Comparison of ENCODE assay signal across 8 mouse cellular contexts in genomic region chr17:13683411-13684174, GRCm38 (mm10).
DNase-seq lines count a peak whose midpoint lies in the region; ATAC-seq and TF ChIP-seq lines count a peak whose summit lies in the region.

No protein-coding gene starts in this region.

- H3K4me2 ChIP-seq in lung, embryonic 14.5 days = peak overlapping the region; percentile 48
- no peak overlapping the region; the same call in 1 of the 2 replicates for H3K4me2 ChIP-seq in neural tube, embryonic 14.5 days (ENCODE audit: low read depth, low read length)

- H3K27ac ChIP-seq in lung, embryonic 14.5 days (ENCODE audit: low read depth) = peak overlapping the region; percentile 80
- H3K27ac ChIP-seq in neural tube, embryonic 14.5 days (ENCODE audit: low read depth, low read length) = peak overlapping the region; percentile 71

- H3K9ac ChIP-seq in lung, embryonic 14.5 days = peak overlapping the region; percentile 53
- peak overlapping the region; percentile 21; the same call in 1 of the 2 replicates for H3K9ac ChIP-seq in neural tube, embryonic 14.5 days (replicated peaks; ENCODE audit: low read depth, low read length)

- 19% methylated on average over 15 of the region's 15 CpGs for WGBS in lung, embryonic 14.5 days
- 12% methylated on average over 15 of the region's 15 CpGs for WGBS in neural tube, embryonic 14.5 days

- TF ChIP-seq CTCF in lung, embryonic 14.5 days (IDR thresholded peaks at IDR 0.05; ENCODE audit: low read depth) = no peak

- H3K4me1 ChIP-seq in lung, embryonic 14.5 days (ENCODE audit: insufficient read depth) = peaks cover 3% of the 10 kb centered on the region; the same call in 1 of the 2 replicates
- H3K4me1 ChIP-seq in neural tube, embryonic 14.5 days (ENCODE audit: control insufficient read depth, insufficient read depth, low read length) = no peaks in the 10 kb centered on the region

- no peaks in the 10 kb centered on the region for H3K27me3 ChIP-seq in lung, embryonic 14.5 days (ENCODE audit: insufficient read depth, low read length)
- no peaks in the 10 kb centered on the region for H3K27me3 ChIP-seq in neural tube, embryonic 14.5 days (ENCODE audit: control insufficient read depth, insufficient read depth, low read length)

- H3K9me3 ChIP-seq in lung, embryonic 14.5 days (ENCODE audit: low read depth, low read length) = no peaks in the 10 kb centered on the region
- no peaks in the 10 kb centered on the region for H3K9me3 ChIP-seq in neural tube, embryonic 14.5 days (ENCODE audit: control insufficient read depth, low read length)

- no peaks in the 10 kb centered on the region for H3K36me3 ChIP-seq in lung, embryonic 14.5 days (ENCODE audit: insufficient read depth)
- no peaks in the 10 kb centered on the region for H3K36me3 ChIP-seq in neural tube, embryonic 14.5 days (ENCODE audit: control insufficient read depth, insufficient read depth, low read length)

- peak; percentile 97 for DNase-seq in ES-CJ7 (ENCODE audit: low read depth, low spot score)
- peak; percentile 10 for DNase-seq in c-Kit-positive CD71-positive TER-119-positive erythroid progenitor cells, embryonic 14.5 days (ENCODE audit: low spot score)
- DNase-seq in heart, adult 18-20 months = peak; percentile 86 to 95
- DNase-seq in kidney, adult 11 months = peak; percentile 85
- peak; percentile 84 for DNase-seq in lung, embryonic 14.5 days
- peak; percentile 61 for DNase-seq in urinary bladder, postnatal 25 days (ENCODE audit: low spot score)
- DNase-seq in cerebellum, postnatal 25 days = no peak

- ATAC-seq in lung, embryonic 14.5 days (ENCODE audit: insufficient read depth) = peak; percentile 89
- ATAC-seq in neural tube, embryonic 14.5 days (ENCODE audit: low read depth) = peak; percentile 25; the same call in 1 of the 2 replicates

- peak overlapping the region; percentile 30 for H3K4me3 ChIP-seq in lung, embryonic 14.5 days (ENCODE audit: low read depth, low read length)
- 0 out of 2 replicates have a peak overlapping the region, but pooled peaks have one; percentile 12 for H3K4me3 ChIP-seq in neural tube, embryonic 14.5 days (ENCODE audit: low read depth, low read length)

Comparison
In these comparisons a context has a peak if more than half of its experiments do, and no peak if none do; other contexts are left out.
1. DNase-seq: peak in ES-CJ7 (single experiment), c-Kit-positive CD71-positive TER-119-positive erythroid progenitor cells, embryonic 14.5 days (single experiment), heart, adult 18-20 months (2 of 2), kidney, adult 11 months (single experiment), lung, embryonic 14.5 days (single experiment) and urinary bladder, postnatal 25 days (single experiment); none in cerebellum, postnatal 25 days (0 of 2).